Mouse (Mus musculus) thymus, postnatal 25 days (tissue): Measurements from ENCODE around the gene Smco2.
A peak's percentile ranks its signal among the peaks of the same experiment; 100 is the strongest.
"Not testable (repeated sequence)": the region's sequence is repeated elsewhere in the genome, so short reads cannot be mapped to it uniquely, and the experiment has no call there.

Source experiments
- DNase-seq: peaks from one replicate; pipeline ENCODE4 v3.0.0; 2022

The Smco2 gene

DNA sequence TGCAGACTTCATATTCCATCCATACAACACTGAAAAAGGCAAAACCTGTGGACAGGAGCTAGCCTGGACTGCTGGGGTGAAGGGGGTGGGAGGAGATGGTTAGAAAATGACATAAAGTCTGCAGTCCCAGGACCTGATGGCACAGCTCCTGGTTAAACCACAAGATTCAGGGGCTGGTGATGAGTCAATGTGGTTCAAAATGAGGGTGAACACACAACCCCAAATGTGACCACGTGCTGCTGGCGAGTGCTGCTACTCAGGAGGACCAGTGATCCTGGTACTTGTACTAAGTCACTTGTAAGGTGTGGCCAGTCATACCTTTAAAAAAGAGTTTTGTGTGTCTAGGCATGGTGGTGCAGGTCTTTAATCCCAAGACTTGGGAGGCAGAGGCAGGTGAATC, 13.2 kb downstream of the Smco2 start:
- DNase-seq, result no peak

DNA sequence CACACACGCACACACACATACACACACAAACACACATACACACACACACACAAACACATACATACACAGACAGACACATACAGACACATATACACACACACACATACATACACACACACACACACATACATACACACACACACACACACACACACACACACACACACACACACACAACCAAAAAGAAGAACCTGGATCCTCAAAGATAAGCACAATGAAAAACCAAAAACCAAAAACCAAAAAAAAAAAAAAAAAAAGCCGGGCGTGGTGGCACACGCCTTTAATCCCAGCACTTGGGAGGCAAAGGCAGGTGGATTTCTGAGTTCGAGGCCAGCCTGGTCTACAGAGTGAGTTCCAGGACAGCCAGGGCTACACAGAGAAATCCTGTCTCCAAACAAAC, 14.5 kb downstream of the Smco2 start:
- DNase-seq, result not testable (repeated sequence)

DNA sequence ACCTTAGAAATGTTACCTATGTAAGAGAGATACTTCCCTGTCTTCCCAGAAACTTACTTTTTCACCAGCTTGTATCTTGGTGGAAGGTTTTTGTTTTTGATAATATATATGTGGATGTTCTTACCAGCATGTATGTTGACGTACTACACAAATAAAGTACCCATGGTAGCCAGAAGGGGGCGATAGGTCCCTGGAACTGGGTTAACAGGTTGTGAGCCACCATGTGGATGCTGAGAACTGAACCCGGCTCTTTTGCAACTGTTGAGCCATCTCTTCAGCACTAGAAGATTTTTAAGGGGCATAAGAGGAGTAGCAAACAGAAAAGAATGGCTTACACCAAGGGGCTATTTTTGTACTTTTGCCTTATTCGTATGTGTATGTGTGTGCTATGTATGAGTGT, 15.8 kb downstream of the Smco2 start:
- no peak for DNase-seq

DNA sequence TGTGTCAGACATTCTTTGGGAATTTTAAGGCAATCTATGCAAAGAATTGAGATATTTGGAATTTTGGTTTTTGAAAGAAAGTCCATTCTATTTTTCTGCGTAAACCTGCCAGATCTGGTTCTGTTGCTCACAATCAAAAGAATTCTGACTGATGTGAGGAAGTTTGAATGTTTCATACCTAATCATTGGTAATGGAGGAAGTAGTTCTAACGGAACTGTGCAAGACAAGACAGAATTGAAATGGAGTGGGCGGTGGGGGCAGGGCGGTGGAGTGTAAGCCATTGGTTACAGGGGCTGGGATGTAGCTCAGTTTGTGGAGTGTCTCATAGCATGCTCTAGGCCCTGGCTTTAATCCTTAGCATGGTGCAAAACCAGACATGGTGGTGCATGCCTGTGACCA, 22.1 kb downstream of the Smco2 start:
- DNase-seq, result no peak

DNA sequence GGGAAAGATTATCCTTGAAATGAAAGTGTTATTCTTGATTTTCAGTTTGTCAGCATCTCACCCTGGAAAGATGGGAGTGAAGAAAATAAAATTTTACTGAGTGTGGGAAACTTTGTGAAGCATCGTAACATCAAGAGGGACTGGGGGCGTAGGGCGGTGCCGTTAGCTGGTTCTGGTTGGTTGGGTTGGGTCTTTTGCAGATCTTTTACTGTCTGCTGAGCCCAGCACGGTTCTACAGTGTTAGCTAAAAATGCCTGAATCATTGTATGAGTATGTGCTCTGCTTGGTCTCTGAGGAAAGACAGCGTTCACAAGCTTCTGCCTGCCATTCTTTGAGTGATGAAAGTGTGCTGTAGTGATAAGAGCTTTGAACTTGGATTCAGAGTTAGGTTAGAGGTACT, 24.5 kb downstream of the Smco2 start:
- no peak for DNase-seq

DNA sequence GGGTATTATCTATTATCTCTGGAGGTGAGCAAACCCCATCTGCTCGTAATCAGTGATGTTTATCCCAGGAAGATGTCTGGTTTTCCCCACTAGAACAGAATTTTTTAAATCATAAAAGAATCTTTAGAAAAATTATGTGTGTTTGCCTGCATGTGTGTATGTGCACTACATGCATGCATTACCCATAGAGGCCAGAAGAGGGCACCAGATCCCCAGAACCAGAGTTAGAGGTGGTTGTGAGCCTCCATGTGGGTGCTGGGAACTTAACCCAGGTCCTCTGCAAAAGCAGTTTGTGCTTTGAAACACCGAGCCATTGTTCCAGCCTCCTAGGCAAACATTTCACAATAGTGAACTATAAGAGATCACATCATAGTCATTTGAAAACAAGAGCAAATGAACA, 26.9 kb downstream of the Smco2 start:
- no peak for DNase-seq

DNA sequence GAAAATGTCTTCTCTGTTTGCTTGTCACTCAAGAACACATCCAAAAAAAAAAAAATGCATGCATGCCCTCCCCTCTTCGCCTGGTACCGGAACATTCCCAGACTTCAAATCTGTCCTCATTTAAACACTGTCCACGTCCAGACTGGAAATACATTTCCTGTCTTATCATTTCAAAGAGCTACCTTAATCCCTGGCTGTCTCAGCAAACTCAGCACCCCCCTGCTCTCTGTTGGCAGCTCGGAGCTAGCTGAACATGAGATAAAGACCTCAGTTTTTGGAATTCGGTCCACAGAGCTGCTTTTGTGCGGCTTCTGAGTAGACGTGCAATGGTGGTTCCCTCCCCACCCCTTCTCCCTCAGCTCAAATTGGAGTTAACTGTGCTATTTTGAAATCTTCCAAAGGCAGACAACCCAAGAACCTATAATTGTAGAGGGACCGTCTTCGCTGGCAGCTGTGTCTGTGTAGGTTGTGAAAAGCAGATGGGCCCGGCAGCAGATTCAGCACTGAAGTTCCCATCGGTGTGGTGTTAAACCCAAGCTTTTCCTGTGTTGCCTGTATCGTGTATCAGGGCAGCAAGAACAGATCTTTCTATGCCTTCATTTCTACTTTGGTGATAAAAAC, 27.6 kb downstream of the Smco2 start:
- DNase-seq, result no peak

DNA sequence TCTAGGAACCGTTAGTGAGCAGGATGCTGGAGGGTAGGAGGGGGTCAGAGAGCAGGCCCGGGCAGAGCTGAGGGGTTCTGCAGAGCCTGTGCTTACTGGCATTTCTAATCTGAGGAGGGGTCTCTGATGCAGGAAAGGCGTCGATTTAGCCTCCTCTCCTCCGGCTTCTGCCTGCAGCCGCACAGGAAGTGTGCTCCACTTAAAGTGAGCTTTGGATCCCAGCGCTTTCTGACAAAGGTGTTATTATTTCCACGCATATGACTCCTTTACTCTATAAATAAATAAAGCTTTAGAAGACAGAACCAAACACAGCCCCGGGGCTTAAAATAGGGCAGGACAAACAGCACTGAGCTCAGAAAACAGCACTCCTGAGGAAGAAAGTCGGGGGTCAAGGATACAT, 29.0 kb downstream of the Smco2 start:
- DNase-seq, result no peak

DNA sequence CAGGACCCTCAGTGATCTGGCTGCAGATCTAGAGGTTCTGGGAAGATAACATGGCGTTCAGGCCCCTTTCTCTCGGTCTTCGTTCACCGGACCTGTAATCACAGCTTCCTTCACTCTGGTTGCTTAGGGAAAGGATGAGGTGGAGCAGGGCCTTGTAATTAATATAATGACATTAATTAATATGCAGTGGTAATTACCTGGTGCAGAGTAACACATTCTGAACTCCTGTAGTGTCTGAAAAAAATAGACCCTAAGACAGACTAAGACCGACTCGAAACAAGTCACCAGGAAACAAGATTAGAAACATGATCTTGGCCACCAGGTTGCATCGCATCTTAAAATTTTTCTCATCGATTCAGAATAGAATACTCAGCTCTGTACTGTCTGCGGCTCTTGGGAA, 30.0 kb downstream of the Smco2 start:
- DNase-seq, result no peak

DNA sequence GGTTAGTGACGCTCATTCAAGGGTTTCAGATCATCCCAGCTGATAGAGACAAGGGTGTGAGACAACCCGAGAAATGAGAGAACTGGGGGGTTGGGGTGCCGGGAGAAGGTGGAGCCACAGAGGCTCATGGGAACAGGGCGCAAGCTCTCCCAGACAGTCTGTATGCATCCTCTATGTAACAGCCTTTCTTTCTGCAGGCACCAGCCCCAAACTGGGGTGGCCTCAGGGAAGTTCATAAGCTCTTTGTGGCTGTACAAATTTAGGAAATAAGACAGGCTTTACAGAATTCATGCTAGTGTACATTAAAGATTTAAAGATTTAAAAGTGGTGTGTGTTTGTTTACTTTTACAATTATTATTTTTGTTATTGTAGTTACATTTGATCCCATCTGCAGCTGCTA, 30.4 kb downstream of the Smco2 start:
- DNase-seq, result no peak

DNA sequence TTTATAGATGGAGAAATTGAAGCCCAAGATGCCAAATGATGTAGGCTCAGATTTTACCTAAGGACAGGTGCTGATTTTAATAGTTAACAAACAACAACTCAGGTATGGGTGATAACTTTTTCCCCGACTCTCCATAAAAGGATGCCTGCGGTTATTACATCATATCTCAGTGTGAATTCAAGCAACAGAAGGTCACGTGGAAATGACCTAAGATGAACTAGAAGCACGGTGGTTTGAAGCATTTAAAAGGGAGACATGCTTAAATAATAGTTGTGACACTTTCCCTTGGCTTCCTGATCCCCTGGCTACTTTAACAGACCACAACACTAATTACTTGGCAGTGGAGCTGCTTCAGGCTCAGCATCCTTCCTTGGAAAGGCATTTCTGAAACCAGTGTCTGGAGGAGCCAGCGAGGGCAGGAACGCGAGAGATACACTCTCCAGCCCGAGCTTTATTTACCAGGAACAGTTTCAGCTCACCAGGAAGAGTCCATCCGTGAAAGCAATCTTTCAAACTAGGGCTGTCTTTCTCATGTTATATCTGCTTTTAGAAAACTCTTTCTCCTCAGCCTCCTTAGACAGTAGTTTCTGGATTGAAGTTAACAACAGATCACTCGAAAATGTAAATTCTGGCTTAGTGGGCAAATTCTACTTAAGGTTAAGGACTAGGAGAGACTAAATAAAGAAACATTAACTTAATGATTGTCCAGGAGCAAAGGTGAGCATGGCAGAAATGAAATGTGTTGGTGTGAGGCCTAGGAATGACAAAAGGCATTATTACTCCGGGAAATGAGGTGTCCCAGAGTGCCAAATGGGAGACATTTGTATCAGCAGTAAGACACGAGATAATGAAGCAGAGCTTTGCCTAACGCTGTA, 32.2 kb downstream of the Smco2 start:
- DNase-seq, result no peak

DNA sequence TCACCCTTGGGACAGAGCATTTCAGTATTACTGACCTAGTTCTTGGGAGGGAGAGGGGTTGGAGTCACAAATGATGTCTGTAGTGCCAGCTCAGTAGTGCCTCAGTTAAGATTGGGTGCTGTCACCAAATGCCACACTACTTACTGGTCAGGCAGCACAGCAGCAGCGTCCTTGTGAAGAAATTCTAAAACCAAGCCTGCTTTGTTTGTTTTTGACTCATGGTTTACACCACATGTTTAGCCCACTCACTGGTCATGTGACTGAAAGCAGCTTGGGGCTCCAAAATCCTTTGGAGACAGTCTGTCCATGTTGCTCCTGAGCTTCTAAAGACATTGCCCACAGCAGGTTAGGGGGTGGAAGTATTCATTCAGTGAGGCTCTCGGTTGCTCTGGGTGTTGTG, 33.5 kb downstream of the Smco2 start:
- DNase-seq, result no peak

DNA sequence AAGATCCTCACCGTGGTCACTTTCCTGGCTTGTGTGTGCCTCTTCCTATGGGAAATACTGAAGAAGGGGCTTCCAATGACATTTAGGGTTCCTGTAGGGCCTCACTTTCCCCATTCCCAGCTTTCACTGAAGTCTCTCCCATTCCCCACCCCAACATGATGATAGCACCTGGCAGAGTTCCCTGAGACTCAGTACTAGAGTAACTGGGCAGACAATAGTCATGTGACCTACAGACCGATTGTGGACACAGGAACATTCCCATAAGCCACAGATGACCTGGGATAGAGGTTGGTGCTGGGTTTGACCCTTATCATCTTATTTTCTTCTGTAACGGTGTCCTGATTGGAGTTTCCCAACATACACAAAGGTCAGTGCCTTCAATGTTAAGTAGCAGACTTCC, 34.3 kb downstream of the Smco2 start:
- no peak for DNase-seq

DNA sequence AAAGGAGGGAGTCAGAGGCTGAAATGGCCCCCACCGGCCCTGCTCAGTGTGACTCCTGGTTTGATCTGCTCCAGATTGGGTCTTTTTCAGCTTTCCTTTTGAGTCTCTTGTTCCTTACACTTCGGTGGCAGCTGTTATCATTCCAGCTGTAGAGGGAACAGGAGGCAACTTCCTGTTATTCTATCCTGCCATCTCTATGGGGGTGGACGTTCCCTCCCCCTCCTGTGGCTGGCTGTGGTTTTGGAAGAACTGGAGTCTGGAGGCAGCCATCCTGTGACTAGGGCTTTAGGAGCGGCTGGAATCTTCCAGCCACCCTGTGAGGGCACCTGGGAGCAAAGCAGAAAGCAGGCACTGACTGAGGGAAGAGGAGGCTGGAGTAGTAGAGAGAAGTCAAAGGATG, 34.9 kb downstream of the Smco2 start:
- DNase-seq, result no peak

DNA sequence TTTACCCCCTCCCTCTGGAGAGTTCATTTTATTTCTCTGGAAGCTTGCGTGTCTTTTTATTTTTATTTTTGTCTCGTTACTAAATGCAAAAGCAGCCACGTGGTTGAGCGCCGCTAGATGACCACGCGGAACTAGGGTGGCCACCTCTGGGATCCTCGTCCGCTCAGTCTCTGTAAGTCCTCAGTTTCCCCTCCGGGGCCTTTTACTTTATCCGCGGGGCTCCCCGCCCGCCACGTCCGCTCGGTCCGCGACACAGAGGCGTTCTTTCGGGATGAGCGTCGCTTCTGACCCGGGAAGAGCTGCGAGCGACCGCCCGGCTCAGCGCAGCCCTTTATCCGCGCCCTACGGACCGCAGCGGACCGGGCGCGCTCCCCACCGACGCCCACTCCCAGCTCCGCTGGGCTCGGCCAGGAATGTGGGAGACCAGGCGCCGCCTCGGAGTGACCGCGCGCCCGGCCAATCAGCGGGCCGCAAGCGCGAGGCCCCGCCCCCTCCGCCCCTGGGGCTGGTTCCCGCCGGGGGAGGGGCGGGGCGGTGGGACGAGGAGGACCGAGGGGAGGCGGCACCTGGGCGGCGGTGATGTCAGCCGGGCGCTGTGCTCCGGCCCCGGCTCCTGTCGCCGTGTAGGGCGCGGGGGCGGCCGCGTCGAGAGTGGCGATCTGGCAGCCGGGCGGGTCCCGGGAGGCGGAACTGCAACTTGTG, 38.2 kb downstream of the Smco2 start, which contains the start of gene Ppfibp1:
TSS of gene Ppfibp1 (plus strand) at position 530 of the 702 bp plus-strand sequence.
- peak; percentile 96 for DNase-seq

DNA sequence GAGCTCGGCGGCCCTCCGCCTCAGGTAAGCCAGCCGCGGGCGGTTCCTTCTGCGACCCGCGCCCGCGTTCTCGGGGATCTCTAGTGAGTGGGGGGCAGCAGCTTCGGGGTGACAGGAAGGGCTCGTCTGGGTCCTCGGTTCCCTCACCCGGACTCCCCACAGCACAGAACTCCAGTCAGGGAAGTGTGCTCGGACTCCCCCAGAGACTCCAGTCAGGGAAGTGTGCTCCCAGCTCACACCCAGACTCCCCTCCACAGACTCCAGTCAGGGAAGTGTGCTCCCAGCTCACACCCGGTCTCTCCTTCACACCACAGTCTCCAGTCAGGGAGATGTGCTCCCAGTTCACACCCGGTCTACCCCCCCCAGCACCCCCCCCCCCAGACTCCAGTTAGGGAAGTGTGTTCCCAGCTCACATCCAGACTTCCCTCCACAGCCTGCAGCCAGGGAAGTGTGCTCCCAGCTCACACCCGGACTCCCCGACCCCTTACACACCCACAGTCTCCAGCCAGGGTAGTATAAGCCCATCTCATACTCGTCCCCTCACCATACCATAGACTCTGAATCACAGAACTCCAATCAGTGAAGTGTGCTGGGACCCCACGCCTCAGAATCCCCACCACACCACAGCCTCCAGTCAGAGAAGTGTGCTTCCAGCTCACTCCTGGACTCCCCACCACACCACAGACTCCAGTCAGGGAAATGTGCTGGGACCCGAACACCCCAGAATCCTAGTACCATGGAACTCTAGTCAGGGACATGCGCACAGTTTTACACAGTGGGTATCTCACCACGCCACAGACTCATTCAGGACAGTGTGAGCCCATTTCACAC, 39.0 kb downstream of the Smco2 start:
- DNase-seq, result no peak

DNA sequence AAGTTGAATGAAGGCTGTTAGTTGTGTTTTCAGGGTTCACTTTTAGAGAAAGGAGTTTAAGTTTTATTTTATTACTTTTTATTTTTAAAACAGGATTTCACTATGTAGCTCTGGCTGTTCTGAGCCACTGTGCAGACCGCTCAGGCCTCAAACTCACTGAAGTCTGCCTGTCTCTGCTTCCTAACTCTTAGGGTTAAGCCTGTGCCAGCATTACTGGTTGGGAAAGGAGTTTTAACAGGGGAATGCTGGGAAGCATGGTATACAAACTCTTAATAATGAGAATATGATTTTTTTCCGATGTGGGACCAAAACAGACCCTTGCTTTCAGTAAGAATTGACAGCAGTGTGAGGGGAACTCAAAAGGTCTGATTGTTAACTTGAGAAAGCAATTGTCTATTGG, 40.3 kb downstream of the Smco2 start:
- DNase-seq, result no peak

DNA sequence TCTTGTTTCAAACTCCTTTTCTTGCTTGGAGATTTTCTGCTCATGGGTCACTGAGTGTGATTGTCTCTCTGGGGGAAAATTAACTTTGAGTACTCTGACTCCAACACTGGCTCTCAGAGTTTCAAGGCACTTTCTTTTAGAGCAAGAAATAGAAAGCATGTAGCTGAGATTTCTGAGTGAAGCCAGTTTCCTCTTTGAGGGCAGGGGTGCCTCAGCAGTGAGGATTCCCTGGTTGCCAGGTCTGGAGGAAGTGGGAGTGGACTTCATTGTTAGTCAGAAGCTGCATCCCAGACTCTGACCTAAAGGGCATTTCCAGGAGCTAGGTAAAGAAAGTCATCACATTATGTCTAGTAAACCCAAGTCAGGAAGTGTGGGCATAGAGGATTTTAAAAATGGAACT, 40.7 kb downstream of the Smco2 start:
- DNase-seq, result no peak

DNA sequence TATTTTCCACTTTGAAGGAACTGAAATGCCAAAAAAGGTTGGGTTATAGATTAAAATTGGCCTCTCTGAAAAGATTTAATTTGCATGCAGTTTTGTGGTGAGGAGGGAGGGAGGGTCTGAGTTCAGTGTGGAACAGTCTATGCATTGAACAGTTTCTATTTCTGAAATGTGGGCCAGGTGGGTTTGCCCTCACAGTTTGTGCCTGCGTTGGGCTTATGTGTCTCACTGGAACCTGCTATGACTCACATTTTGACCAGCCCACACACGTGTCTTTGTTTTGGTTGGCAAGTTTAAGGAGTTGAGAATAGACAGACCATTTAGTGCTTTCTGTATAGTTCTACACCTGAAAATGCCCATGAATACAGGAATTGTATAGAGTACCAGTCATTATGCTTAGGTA, 44.0 kb downstream of the Smco2 start:
- no peak for DNase-seq

DNA sequence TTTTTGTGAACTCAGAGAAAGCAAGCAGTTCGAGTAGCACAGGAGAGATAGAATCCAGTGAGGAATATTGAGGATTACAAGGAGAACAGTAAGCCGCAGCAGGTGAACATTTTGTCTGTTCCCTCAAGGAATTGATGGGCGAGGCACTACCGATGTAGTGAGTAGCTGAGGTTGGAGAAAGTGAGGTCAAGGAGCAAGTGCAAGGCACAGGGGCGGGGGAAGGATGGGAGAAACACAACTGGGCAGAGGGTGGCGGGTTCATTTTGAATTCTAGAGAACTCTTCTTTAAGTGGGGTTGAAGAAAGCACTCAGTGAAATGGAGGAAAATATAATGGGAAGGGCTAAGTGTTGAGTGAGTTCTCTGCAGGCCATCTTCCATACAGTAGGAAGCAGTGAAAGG, 48.8 kb downstream of the Smco2 start:
- no peak for DNase-seq

DNA sequence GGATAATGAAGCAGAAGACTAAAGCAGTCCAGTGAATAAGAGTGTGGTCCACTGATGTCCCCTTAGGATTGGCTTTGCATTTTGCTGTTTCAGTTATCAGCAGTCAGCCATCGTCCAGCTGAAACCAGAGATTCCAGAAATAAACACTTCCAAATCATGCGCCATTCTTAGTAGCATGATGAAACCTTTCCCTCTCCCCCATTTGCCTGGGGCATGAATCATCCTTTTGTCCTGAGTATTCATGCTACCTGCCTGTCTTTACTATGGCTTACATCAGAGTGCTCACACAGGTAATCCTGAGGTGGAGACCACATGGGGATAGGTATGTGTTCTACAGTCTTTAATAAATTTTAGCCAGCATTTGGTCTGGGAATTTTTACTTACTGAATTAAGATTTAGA, 49.7 kb downstream of the Smco2 start:
- DNase-seq, result no peak

DNA sequence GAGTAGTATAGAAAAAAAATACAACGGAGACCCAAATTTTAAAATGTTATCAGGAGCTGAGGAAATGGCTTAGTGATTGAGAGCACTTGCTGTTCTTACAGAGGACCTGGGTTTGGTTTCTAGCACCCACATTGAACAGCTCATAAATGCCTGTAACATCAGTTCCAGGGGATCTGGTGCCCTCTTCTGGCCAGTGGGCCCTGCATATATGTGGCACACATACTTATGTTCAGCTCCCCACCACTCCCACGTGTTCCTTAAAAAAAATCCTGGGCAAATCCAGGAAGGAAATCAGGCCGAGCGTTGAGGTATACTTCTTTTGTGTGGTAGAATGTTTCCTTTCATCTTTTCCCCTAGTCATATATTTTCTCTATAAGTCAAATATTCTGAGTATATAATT, 52.0 kb downstream of the Smco2 start:
- no peak for DNase-seq

DNA sequence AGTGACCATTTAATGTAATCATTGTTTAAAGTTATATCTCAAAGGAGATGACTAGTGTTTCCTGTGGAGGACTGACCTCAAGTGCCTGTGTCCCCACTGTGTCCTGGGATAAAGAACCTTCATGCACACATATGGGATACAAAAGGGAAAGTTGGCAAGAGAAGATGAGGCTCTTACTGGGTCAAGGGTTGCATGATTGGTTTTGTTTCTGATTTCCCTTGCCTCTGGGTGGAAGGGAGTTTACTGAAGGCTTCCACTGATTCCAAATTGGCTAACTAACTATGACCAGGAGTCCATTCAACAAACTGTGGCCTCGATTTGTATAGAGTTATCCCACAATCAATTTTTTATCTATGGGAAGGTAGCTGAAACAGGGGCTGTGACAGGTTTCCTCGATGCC, 53.7 kb downstream of the Smco2 start:
- no peak for DNase-seq
